Mouse (Mus musculus) heart, adult 2 months (tissue): Measurements from ENCODE around the gene A230072I06Rik.

Experiments
- CTCF ChIP-seq: fragments of 200-600 bp; IDR thresholded peaks from 2 replicates; pipeline ENCODE4 v1.8.1; 2022; ENCODE audit warnings: antibody characterized with exemption, mild to moderate bottlenecking, moderate library complexity
- EP300 ChIP-seq: fragments of 200-500 bp; IDR thresholded peaks from 2 replicates; pipeline ENCODE4 v1.6.1; 2011; ENCODE audit warnings: low read depth, low read length, control low read depth; ENCODE audit not compliant: insufficient read depth

- TF ChIP-seq CTCF (no peak), EP300 (no peak)
These were observed 35.6 kb downstream of the A230072I06Rik start for GRCm38 (mm10) chr8:12314258-12314657.
